Mouse (Mus musculus): ENCODE results near the gene Igsf3. TPM values are rescaled to one million over a fixed set of nuclear protein-coding genes. Genes with fewer than 3 reads are reported as not detected.

The Igsf3 gene
- polyA plus RNA-seq (2012; rRNA removed), result 24.2 and 25.4 TPM in 2 replicates

DNA sequence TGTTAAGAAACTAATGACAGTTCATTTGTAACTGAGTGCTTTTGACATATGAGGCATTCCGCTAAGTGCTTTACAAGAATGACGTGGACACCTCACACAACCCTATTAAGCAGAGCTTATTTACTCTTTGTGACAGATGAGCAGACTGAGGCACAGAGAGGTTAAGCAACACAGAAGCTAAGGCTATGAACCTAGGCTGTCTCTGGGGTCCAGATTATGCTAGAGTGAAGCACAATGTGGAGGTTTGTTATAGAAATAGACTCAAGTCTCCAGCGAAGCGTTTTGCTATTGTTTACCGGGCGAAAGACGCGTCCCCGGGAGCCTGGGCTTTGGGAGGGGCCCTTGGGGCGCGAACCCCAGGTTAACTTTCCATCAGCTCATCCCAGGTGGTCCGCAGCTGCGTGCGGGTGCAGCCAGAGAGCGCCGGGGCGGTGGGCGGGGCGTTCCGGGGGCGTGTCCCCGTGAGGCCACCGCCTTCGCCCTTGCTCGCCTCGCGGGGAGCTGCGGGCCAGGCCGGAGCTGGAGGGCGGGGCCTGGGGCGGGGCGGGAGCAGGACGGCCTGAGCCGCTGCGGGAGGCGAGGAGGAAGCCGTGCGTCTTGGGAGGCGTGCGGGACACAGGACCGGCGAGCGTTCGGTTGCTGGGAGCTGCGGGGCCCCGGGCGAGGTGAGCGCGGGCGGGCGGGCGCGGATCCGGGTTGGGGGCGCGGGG lies at the start of gene Igsf3:
Igsf3 (plus strand) TSS at position 546 of the 710 bp plus-strand sequence.

Other genes starting within 250 kb of the Igsf3 start
- 0.24 and 0.27 TPM in 2 replicates for gene Cd2, start 89.1 kb upstream of the Igsf3 start, polyA plus RNA-seq (2012; rRNA removed)
- 418 and 443 TPM in 2 replicates for gene Atp1a1, start 227.6 kb downstream of the Igsf3 start, polyA plus RNA-seq (2012; rRNA removed)